Mouse (Mus musculus) midbrain, embryonic 10.5 days (tissue): ENCODE measurements around the gene Arhgap33. TPM values are rescaled to one million over a fixed set of nuclear protein-coding genes. Genes with fewer than 3 reads are reported as not detected.

Experiments
- DNase-seq: peaks from one replicate; pipeline ENCODE4 v3.0.0-alpha.2; 2017; ENCODE audit warnings: low spot score
- H3K27ac ChIP-seq: fragments of 300-500 bp; sonication (generic); replicated peaks from 2 replicates; pipeline ENCODE4 v1.5.1; 2016; ENCODE audit warnings: mild to moderate bottlenecking
- H3K27me3 ChIP-seq: fragments of 300-500 bp; sonication (generic); 2 replicates; pipeline ENCODE4 v1.6.1; 2016; ENCODE audit warnings: low read depth, mild to moderate bottlenecking; ENCODE audit not compliant: poor library complexity, severe bottlenecking
- H3K36me3 ChIP-seq: fragments of 300-500 bp; sonication (generic); 2 replicates; pipeline ENCODE4 v1.6.1; 2016; ENCODE audit warnings: mild to moderate bottlenecking, moderate library complexity
- H3K4me1 ChIP-seq: fragments of 300-500 bp; sonication (generic); 2 replicates; pipeline ENCODE4 v1.6.1; 2016
- H3K4me3 ChIP-seq: fragments of 300-500 bp; sonication (generic); 2 replicates; pipeline ENCODE4 v1.5.1; 2016; ENCODE audit warnings: mild to moderate bottlenecking, moderate library complexity
- H3K9me3 ChIP-seq: fragments of 300-500 bp; sonication (generic); replicated peaks from 2 replicates; pipeline ENCODE4 v1.6.1; 2016; ENCODE audit warnings: mild to moderate bottlenecking
- WGBS: fragments of 180-500 bp; shearing (Covaris S2); methylation state at CpG from one replicate; pipeline ENCODE4 v1.1.7; 2016; 5-methylcytosine and 5-hydroxymethylcytosine counted together
- polyA plus RNA-seq: library from polyadenylated mRNA; unstranded; fragments of >200 nt; fragmentation: Nextera tagmentation; extraction: Ambion mirVana; gene quantifications from 2 replicates; pipeline ENCODE4 v1.2.1, GENCODE M21; 2016

Gene Arhgap33
- polyA plus RNA-seq, 1 experiment from 2014 or later = 36.6 TPM

- peaks cover 21% of the 10 kb centered on the region for H3K4me1 ChIP-seq
- 0 out of 2 replicates have a peak, but pooled peaks cover 4% of the 10 kb centered on the region for H3K27me3 ChIP-seq
- H3K9me3 ChIP-seq = no peaks in the 10 kb centered on the region
- H3K4me3 ChIP-seq = no peak overlapping the region
- 83% methylated on average over 2 of the region's 2 CpGs for WGBS
- no peak overlapping the region for H3K27ac ChIP-seq
- peaks cover 49% of the 10 kb centered on the region for H3K36me3 ChIP-seq
- no peak for DNase-seq
These were observed 15.0 kb upstream of the Arhgap33 start for GRCm38 (mm10) chr7:30549880-30550279.

DNA sequence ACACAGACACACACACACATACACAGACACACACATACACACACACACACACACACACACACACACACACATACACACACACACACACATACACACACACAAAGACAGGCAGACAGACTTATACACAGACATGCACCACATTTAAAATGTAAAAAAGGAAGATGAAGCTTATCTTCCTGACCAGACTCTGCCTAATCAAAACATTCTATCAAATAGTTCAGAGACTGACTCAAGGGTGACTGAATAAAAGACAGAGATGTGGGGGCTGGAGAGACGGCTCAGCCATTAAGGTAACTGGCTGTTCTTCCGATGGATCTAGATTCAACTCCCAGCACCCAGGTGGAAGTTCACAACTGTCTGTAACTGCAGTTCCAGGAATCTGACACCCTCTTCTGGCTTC lies 9.5 kb upstream of the Arhgap33 start:
- no peak for DNase-seq
- Histone ChIP-seq H3K4me1 (no peaks in the 10 kb centered on the region), H3K9me3 (no peaks in the 10 kb centered on the region), H3K27me3 (no peaks in the 10 kb centered on the region), H3K27ac (no peak overlapping the region), H3K36me3 (peaks cover 78% of the 10 kb centered on the region), H3K4me3 (no peak overlapping the region)
- WGBS = 97% methylated on average over 2 of the region's 2 CpGs

DNA sequence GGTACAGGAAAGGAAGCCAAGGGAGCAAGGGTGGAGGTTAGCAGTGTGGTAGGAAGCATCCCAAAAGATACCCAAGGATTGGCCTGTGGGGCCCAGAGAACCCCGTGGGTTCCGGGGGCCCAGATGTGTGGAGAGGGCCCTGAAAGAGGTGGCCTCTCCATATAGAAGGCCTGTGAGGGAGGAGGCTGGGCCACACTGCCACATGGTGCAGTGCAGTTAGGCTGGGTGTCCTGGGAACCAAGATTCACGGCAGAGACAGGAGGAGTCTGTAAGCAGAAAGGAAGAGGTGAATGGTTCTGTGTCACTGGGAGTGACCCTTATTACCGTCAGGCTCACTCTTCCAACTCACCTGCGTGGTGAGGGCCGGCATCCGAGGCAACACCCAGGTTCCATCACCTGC lies 5.7 kb upstream of the Arhgap33 start:
- 88% methylated on average over 7 of the region's 7 CpGs for WGBS
- Histone ChIP-seq H3K4me3 (no peak overlapping the region), H3K4me1 (peaks cover 7% of the 10 kb centered on the region), H3K27me3 (no peaks in the 10 kb centered on the region), H3K27ac (no peak overlapping the region), H3K9me3 (no peaks in the 10 kb centered on the region), H3K36me3 (peaks cover 57% of the 10 kb centered on the region)
- no peak for DNase-seq

GRCm38 (mm10) chr7:30533941-30534632 lies 773 bp downstream of the Arhgap33 start:
- H3K4me1 ChIP-seq = peaks cover 39% of the 10 kb centered on the region
- H3K4me3 ChIP-seq = peak overlapping the region; percentile 67
- no peaks in the 10 kb centered on the region for H3K9me3 ChIP-seq
- WGBS = 6% methylated on average over 26 of the region's 26 CpGs
- no peak for DNase-seq
- peaks cover 23% of the 10 kb centered on the region for H3K27me3 ChIP-seq
- H3K27ac ChIP-seq = peak overlapping the region; percentile 97
- H3K36me3 ChIP-seq = peaks cover 50% of the 10 kb centered on the region

DNA sequence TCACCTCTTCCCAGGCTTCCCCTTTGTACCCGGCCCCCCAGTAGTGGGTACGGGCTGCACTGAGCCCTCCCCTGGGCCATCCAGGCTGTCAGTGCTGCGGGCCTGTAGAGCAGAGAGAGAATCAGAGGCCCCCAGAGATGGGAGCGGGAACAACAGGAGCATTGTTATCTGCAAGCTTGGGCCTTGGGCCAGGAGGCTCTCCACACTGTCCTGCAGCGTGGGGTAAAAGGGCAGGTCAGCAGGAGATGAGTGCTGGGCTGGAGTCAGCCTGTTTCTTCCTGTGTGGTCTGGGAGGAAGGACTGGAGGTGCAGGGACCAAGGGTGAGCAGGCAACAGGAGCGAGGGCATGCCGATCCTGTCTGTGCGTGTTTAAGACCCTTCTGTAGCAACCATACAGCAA lies 1.9 kb downstream of the Arhgap33 start:
- peak; percentile 49 for DNase-seq
- no peaks in the 10 kb centered on the region for H3K9me3 ChIP-seq
- peak overlapping the region; percentile 97 for H3K27ac ChIP-seq
- peaks cover 25% of the 10 kb centered on the region for H3K27me3 ChIP-seq
- H3K36me3 ChIP-seq = peaks cover 53% of the 10 kb centered on the region
- 16% methylated on average over 8 of the region's 8 CpGs for WGBS
- peaks cover 39% of the 10 kb centered on the region for H3K4me1 ChIP-seq
- peak overlapping the region; percentile 67 for H3K4me3 ChIP-seq

DNA sequence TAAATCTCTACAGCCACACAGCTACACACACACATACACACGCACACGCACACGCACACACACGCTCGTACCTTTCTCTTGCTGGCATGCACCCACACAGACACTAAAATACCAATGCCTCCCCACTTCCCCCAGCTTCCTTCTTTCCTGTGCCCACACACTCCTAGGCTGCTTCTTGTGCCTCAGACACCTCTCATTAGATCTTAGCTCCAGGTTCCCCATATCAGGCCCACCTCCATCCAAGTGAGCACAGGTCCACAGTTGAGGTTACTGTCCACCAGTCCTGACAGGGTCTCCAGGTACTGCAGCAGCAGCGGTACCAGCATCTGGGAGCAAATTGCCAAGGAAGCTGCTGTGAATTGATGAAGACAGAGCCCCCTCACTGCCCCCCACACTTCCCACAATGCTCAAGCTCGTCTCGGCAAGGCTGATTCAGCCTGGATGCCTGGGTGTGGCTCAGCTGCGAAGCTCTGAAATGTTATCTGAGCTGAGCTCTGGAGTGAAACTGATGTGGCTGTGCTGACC lies 3.5 kb downstream of the Arhgap33 start:
- no peak for DNase-seq
- no peak overlapping the region for H3K4me3 ChIP-seq
- no peaks in the 10 kb centered on the region for H3K9me3 ChIP-seq
- H3K27ac ChIP-seq = no peak overlapping the region
- H3K27me3 ChIP-seq = peaks cover 37% of the 10 kb centered on the region
- peaks cover 68% of the 10 kb centered on the region for H3K36me3 ChIP-seq
- WGBS = 88% methylated on average over 9 of the region's 9 CpGs
- H3K4me1 ChIP-seq = peaks cover 46% of the 10 kb centered on the region

GRCm38 (mm10) chr7:30526981-30527380 lies 7.9 kb downstream of the Arhgap33 start:
- H3K36me3 ChIP-seq = peaks cover 96% of the 10 kb centered on the region
- H3K27me3 ChIP-seq = peaks cover 20% of the 10 kb centered on the region
- H3K27ac ChIP-seq = peak overlapping the region; percentile 17; the same call in 1 of the 2 replicates

GRCm38 (mm10) chr7:30526399-30526798 lies 8.5 kb downstream of the Arhgap33 start:
- Histone ChIP-seq H3K4me1 (peaks cover 18% of the 10 kb centered on the region), H3K27ac (peak overlapping the region; percentile 17; the same call in 1 of the 2 replicates), H3K36me3 (peaks cover 90% of the 10 kb centered on the region), H3K27me3 (peaks cover 16% of the 10 kb centered on the region), H3K9me3 (no peaks in the 10 kb centered on the region), H3K4me3 (0 out of 2 replicates have a peak overlapping the region, but pooled peaks have one; percentile 7)
- no peak for DNase-seq
- 21% methylated on average over 17 of the region's 17 CpGs for WGBS

More at GRCm38 (mm10) chr7:30526981-30527380, 7.9 kb downstream of the Arhgap33 start:
- H3K9me3 ChIP-seq = no peaks in the 10 kb centered on the region
- H3K4me1 ChIP-seq = peaks cover 17% of the 10 kb centered on the region
- no peak overlapping the region for H3K4me3 ChIP-seq
- 82% methylated on average over 14 of the region's 14 CpGs for WGBS
- DNase-seq = no peak

DNA sequence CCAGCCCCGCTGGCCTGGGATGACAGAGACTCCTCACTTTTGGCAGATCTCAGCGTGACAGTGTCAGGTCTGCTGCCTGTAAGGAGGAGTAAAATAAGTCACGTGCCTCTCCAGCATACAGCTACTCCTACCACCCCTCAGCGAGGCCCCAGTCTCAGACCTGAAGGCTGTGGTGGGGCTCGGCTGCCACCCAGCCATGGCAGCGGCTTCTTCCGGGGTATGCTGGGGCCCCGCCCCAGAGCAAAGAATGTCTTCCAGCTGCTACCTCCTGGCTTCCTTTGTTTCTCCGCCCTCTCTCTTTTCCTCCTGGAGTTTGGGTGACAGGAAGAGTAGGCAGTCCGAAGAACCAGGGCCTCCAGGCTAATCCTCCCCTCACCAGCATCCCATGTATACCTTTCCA lies 8.9 kb downstream of the Arhgap33 start:
- H3K36me3 ChIP-seq = peaks cover 86% of the 10 kb centered on the region
- H3K4me3 ChIP-seq = no peak overlapping the region
- H3K27me3 ChIP-seq = peaks cover 16% of the 10 kb centered on the region
- DNase-seq = no peak
- H3K27ac ChIP-seq = no peak overlapping the region
- H3K9me3 ChIP-seq = no peaks in the 10 kb centered on the region
- H3K4me1 ChIP-seq = peaks cover 22% of the 10 kb centered on the region
- 32% methylated on average over 10 of the region's 10 CpGs for WGBS

- Histone ChIP-seq H3K4me1 (peaks cover 35% of the 10 kb centered on the region), H3K27ac (no peak overlapping the region), H3K27me3 (peaks cover 16% of the 10 kb centered on the region), H3K4me3 (no peak overlapping the region), H3K36me3 (peaks cover 71% of the 10 kb centered on the region), H3K9me3 (no peaks in the 10 kb centered on the region)
- 81% methylated on average over 6 of the region's 6 CpGs for WGBS
- no peak for DNase-seq
These were observed 10.4 kb downstream of the Arhgap33 start for GRCm38 (mm10) chr7:30524487-30524886.

- no peak overlapping the region for H3K27ac ChIP-seq
- no peak overlapping the region for H3K4me3 ChIP-seq
- H3K27me3 ChIP-seq = peaks cover 13% of the 10 kb centered on the region
- WGBS = 81% methylated on average over 10 of the region's 10 CpGs
- DNase-seq = no peak
- peaks cover 55% of the 10 kb centered on the region for H3K36me3 ChIP-seq
- no peaks in the 10 kb centered on the region for H3K9me3 ChIP-seq
- H3K4me1 ChIP-seq = peaks cover 39% of the 10 kb centered on the region
These were observed 12.0 kb downstream of the Arhgap33 start for GRCm38 (mm10) chr7:30522871-30523270.

- Histone ChIP-seq H3K4me3 (no peak overlapping the region), H3K27me3 (no peaks in the 10 kb centered on the region), H3K27ac (peak overlapping the region; percentile 2), H3K36me3 (peaks cover 35% of the 10 kb centered on the region), H3K4me1 (peaks cover 27% of the 10 kb centered on the region), H3K9me3 (no peaks in the 10 kb centered on the region)
- 85% methylated on average over 5 of the region's 5 CpGs for WGBS
- DNase-seq = no peak
These were observed 14.0 kb downstream of the Arhgap33 start for GRCm38 (mm10) chr7:30520856-30521255.

- 72% methylated on average over 4 of the region's 4 CpGs for WGBS
- DNase-seq = no peak
- Histone ChIP-seq H3K4me3 (no peak overlapping the region), H3K27me3 (peaks cover 4% of the 10 kb centered on the region; the same call in 1 of the 2 replicates), H3K4me1 (peaks cover 30% of the 10 kb centered on the region), H3K36me3 (peaks cover 30% of the 10 kb centered on the region), H3K9me3 (no peaks in the 10 kb centered on the region), H3K27ac (peak overlapping the region; percentile 2; the same call in 1 of the 2 replicates)
These were observed 14.5 kb downstream of the Arhgap33 start for GRCm38 (mm10) chr7:30520396-30520795.
